In genomic region chr15:11160759-11161158, GRCm38 (mm10) we compare ENCODE assay signal across 17 mouse cellular contexts.
DNase-seq lines count a peak whose midpoint lies in the region; ATAC-seq and TF ChIP-seq lines count a peak whose summit lies in the region.
"Had no signal": no experiment of that assay in that cellular context is flagged by ENCODE, and none has a peak within 500 bp of the region (broad histone marks: within the 10 kb centered on the region; RNA-seq: fewer than 3 reads in every experiment).

No protein-coding gene starts in this region.

- no peaks in the 10 kb centered on the region for H3K36me3 ChIP-seq in kidney, embryonic 14.5 days (ENCODE audit: control insufficient read depth, insufficient read depth, low read length)
- H3K36me3 ChIP-seq in hindbrain, postnatal 0 days (ENCODE audit: insufficient read depth, low read length): no peaks in the 10 kb centered on the region
- H3K36me3 ChIP-seq: embryonic facial prominence, embryonic 15.5 days; forebrain, embryonic 12.5 days; midbrain, embryonic 15.5 days had no signal

- peaks cover 6% of the 10 kb centered on the region; the same call in 1 of the 2 replicates for H3K4me1 ChIP-seq in kidney, embryonic 14.5 days (ENCODE audit: control insufficient read depth, insufficient read depth, low read length)
- no peaks in the 10 kb centered on the region for H3K4me1 ChIP-seq in hindbrain, postnatal 0 days (ENCODE audit: insufficient read depth, low read length)
- H3K4me1 ChIP-seq: embryonic facial prominence, embryonic 15.5 days; forebrain, embryonic 12.5 days; midbrain, embryonic 15.5 days had no signal

- WGBS in kidney, embryonic 14.5 days: 9% methylated on average over 2 of the region's 2 CpGs
- 35% methylated on average over 2 of the region's 2 CpGs for WGBS in hindbrain, postnatal 0 days

- H3K9ac ChIP-seq in kidney, embryonic 14.5 days (ENCODE audit: low read depth, low read length): no peak overlapping the region
- H3K9ac ChIP-seq in hindbrain, postnatal 0 days (replicated peaks; ENCODE audit: low read length): no peak overlapping the region
- H3K9ac ChIP-seq: embryonic facial prominence, embryonic 15.5 days; forebrain, embryonic 12.5 days; midbrain, embryonic 15.5 days had no signal

- H3K27me3 ChIP-seq in kidney, embryonic 14.5 days (ENCODE audit: control insufficient read depth, insufficient read depth, low read length): no peaks in the 10 kb centered on the region
- H3K27me3 ChIP-seq in hindbrain, postnatal 0 days (ENCODE audit: insufficient read depth, low read length): no peaks in the 10 kb centered on the region
- H3K27me3 ChIP-seq: embryonic facial prominence, embryonic 15.5 days; forebrain, embryonic 12.5 days; midbrain, embryonic 15.5 days had no signal

- no peak for DNase-seq in kidney, postnatal 25 days
- DNase-seq in lung, postnatal 10 days: peak; percentile 6
- DNase-seq in lung, postnatal 4 days: no peak
- peak; percentile 57 for DNase-seq in hindbrain, postnatal 0 days (ENCODE audit: low spot score)
- no peak for DNase-seq in adrenal gland, adult 8-10 months
- no peak for DNase-seq in ovary, postnatal 14 days (ENCODE audit: low spot score)
- DNase-seq: cerebellum, postnatal 36 days; gastrocnemius, postnatal 14 days; right cerebral cortex, postnatal 25 days had no signal

- no peak overlapping the region for H3K4me3 ChIP-seq in kidney, embryonic 14.5 days (ENCODE audit: low read length)
- no peak overlapping the region for H3K4me3 ChIP-seq in hindbrain, postnatal 0 days (ENCODE audit: low read length)
- H3K4me3 ChIP-seq: embryonic facial prominence, embryonic 15.5 days; forebrain, embryonic 12.5 days; midbrain, embryonic 15.5 days had no signal

- H3K4me2 ChIP-seq in kidney, embryonic 14.5 days (replicated peaks; ENCODE audit: low read depth, low read length): no peak overlapping the region
- H3K4me2 ChIP-seq in hindbrain, postnatal 0 days (ENCODE audit: low read depth, low read length): no peak overlapping the region
- H3K4me2 ChIP-seq: embryonic facial prominence, embryonic 15.5 days; forebrain, embryonic 12.5 days; heart, embryonic 11.5 days; liver, embryonic 11.5 days; midbrain, embryonic 15.5 days had no signal

- H3K9me3 ChIP-seq in kidney, embryonic 14.5 days (ENCODE audit: control insufficient read depth, low read length): no peaks in the 10 kb centered on the region
- H3K9me3 ChIP-seq in hindbrain, postnatal 0 days (ENCODE audit: low read length): no peaks in the 10 kb centered on the region
- H3K9me3 ChIP-seq: embryonic facial prominence, embryonic 15.5 days; forebrain, embryonic 12.5 days; midbrain, embryonic 15.5 days had no signal

- no peak overlapping the region for H3K27ac ChIP-seq in kidney, embryonic 14.5 days (ENCODE audit: low read depth, low read length)
- no peak overlapping the region for H3K27ac ChIP-seq in hindbrain, postnatal 0 days
- H3K27ac ChIP-seq: embryonic facial prominence, embryonic 15.5 days; forebrain, embryonic 12.5 days; macrophage; midbrain, embryonic 15.5 days had no signal

- peak; percentile 62 for TF ChIP-seq CTCF in hindbrain, postnatal 0 days (IDR thresholded peaks at IDR 0.05; ENCODE audit: low read depth)

- peak; percentile 81 for ATAC-seq in kidney, embryonic 14.5 days (ENCODE audit: low FRiP score, low TSS enrichment)
- ATAC-seq in hindbrain, postnatal 0 days: peak; percentile 71; the same call in 1 of the 2 replicates
- ATAC-seq: activated CD4-positive, CD25-positive, alpha-beta regulatory T cell, adult 4 months; midbrain, embryonic 15.5 days had no signal

Comparison
In these comparisons a context has a peak if more than half of its experiments do, and no peak if none do; other contexts are left out.
1. DNase-seq: peak in lung, postnatal 10 days (single experiment) and hindbrain, postnatal 0 days (single experiment); none in kidney, postnatal 25 days (0 of 2), lung, postnatal 4 days (0 of 2), adrenal gland, adult 8-10 months (single experiment) and ovary, postnatal 14 days (single experiment).